Mouse (Mus musculus): ENCODE data around the gene Nt5dc3.

Nt5dc3 gene

GRCm38 (mm10) chr10:86779117-86779755, 431 bp downstream of the Nt5dc3 start:
- peak; percentile 28 for DNase-seq (ENCODE audit: low read depth, low spot score)

- no peak for DNase-seq (ENCODE audit: low read depth, low spot score)
These were observed 1.2 kb downstream of the Nt5dc3 start for GRCm38 (mm10) chr10:86779816-86780500.

- no peak for DNase-seq (ENCODE audit: low read depth, low spot score)
These were observed 2.8 kb downstream of the Nt5dc3 start for GRCm38 (mm10) chr10:86781641-86782040.

GRCm38 (mm10) chr10:86782656-86783055, 3.9 kb downstream of the Nt5dc3 start:
- no peak for DNase-seq (ENCODE audit: low read depth, low spot score)

- DNase-seq (ENCODE audit: low read depth, low spot score): no peak
These were observed 4.8 kb downstream of the Nt5dc3 start for GRCm38 (mm10) chr10:86783561-86783960.

GRCm38 (mm10) chr10:86784126-86784675, 5.4 kb downstream of the Nt5dc3 start:
- DNase-seq (ENCODE audit: low read depth, low spot score): no peak

- no peak for DNase-seq (ENCODE audit: low read depth, low spot score)
These were observed 6.6 kb downstream of the Nt5dc3 start for GRCm38 (mm10) chr10:86785396-86785795.

- DNase-seq (ENCODE audit: low read depth, low spot score): no peak
These were observed 7.3 kb downstream of the Nt5dc3 start for GRCm38 (mm10) chr10:86786083-86786482.

GRCm38 (mm10) chr10:86788193-86788592, 9.4 kb downstream of the Nt5dc3 start:
- no peak for DNase-seq (ENCODE audit: low read depth, low spot score)

- no peak for DNase-seq (ENCODE audit: low read depth, low spot score)
These were observed 10.4 kb downstream of the Nt5dc3 start for GRCm38 (mm10) chr10:86789146-86789672.

- DNase-seq (ENCODE audit: low read depth, low spot score): no peak
These were observed 12.8 kb downstream of the Nt5dc3 start for GRCm38 (mm10) chr10:86791507-86792184.

GRCm38 (mm10) chr10:86793509-86793951, 14.7 kb downstream of the Nt5dc3 start:
- DNase-seq (ENCODE audit: low read depth, low spot score): no peak

GRCm38 (mm10) chr10:86794196-86794595, 15.4 kb downstream of the Nt5dc3 start:
- no peak for DNase-seq (ENCODE audit: low read depth, low spot score)

GRCm38 (mm10) chr10:86794794-86795535, 16.2 kb downstream of the Nt5dc3 start:
- DNase-seq (ENCODE audit: low read depth, low spot score): no peak

GRCm38 (mm10) chr10:86796073-86796741, 17.4 kb downstream of the Nt5dc3 start:
- no peak for DNase-seq (ENCODE audit: low read depth, low spot score)

GRCm38 (mm10) chr10:86807362-86807761, 28.6 kb downstream of the Nt5dc3 start:
- DNase-seq (ENCODE audit: low read depth, low spot score): no peak

- DNase-seq (ENCODE audit: low read depth, low spot score): no peak
These were observed 29.4 kb downstream of the Nt5dc3 start for GRCm38 (mm10) chr10:86808013-86808758.

GRCm38 (mm10) chr10:86810000-86810399, 31.2 kb downstream of the Nt5dc3 start:
- DNase-seq (ENCODE audit: low read depth, low spot score): no peak

- DNase-seq (ENCODE audit: low read depth, low spot score): no peak
These were observed 31.8 kb downstream of the Nt5dc3 start for GRCm38 (mm10) chr10:86810612-86811011.

Data from retina, postnatal 7 days (tissue).